Mouse (Mus musculus) CH12.LX (cell line): ENCODE measurements around the gene C130050O18Rik.

Source experiments
- EP300 ChIP-seq: IDR thresholded peaks from 2 replicates; pipeline ENCODE4 v1.6.1; 2011; ENCODE audit warnings: low read length, improper control_type of control experiment
- GABPA ChIP-seq: IDR thresholded peaks from 2 replicates; pipeline ENCODE4 v1.6.1; 2012; ENCODE audit warnings: low read depth, low read length, improper control_type of control experiment, inconsistent platforms; ENCODE audit not compliant: insufficient replicate concordance
- MAX ChIP-seq: IDR thresholded peaks from 2 replicates; pipeline ENCODE4 v1.6.1; 2011; ENCODE audit warnings: low read length, improper control_type of control experiment

DNA sequence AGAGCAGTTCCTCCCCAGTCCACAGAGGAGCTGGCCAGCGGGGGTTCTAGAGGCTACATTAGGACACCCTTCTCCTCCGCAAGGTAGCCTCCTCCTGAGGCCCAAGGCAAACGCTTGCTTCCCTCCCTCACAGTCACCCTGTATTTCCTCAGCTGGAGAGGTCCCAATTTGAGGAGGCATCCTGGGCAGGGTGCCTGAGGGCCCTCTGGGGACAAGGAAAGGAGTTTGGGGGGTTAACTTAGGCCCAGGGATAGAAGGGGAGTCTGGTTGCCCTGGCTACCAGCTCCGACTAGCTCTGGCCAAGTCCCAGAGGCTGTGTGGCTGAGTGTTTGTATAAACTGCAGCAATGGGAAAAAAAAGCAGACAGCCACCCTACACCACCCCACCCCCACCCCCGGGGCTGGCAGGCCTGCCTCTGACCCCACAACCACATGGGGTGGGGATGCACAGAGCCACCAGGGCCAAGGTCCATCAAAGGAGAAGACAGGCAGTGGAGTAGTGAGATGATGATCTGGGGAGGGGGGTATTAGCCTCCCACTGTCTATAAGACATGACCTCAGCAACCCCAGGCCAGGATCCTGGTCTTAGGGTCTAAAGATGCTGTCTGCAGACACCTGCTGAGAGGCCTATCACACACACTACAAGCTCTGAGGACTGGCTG is 40.0 kb upstream of the C130050O18Rik start:
- no peak for TF ChIP-seq EP300
- no peak for TF ChIP-seq MAX
- no peak for TF ChIP-seq GABPA
